In genomic region chr2:57239356-57239755, GRCm38 (mm10) we compare ENCODE assay signal across 11 mouse cellular contexts. TPM values are rescaled to one million over a fixed set of nuclear protein-coding genes. Genes with fewer than 3 reads are reported as not detected.
DNase-seq lines count a peak whose midpoint lies in the region; ATAC-seq and TF ChIP-seq lines count a peak whose summit lies in the region.
"Had no signal": no experiment of that assay in that cellular context is flagged by ENCODE, and none has a peak within 500 bp of the region (broad histone marks: within the 10 kb centered on the region; RNA-seq: fewer than 3 reads in every experiment).

No protein-coding gene starts in this region.

- TF ChIP-seq EP300 in heart, postnatal 0 days (IDR thresholded peaks at IDR 0.05; ENCODE audit: low read depth), result no peak

- H3K4me1 ChIP-seq in heart, postnatal 0 days (ENCODE audit: control insufficient read depth, insufficient read depth), result peaks cover 9% of the 10 kb centered on the region; the same call in 1 of the 2 replicates
- H3K4me1 ChIP-seq in brown adipose tissue, adult 24 weeks (ENCODE audit: control insufficient read depth, insufficient read depth, insufficient read length, low read length), result peaks cover 4% of the 10 kb centered on the region; the same call in 1 of the 2 replicates
- H3K4me1 ChIP-seq in limb, embryonic 10.5 days, result peaks cover 18% of the 10 kb centered on the region

- no peak overlapping the region for H3K27ac ChIP-seq in heart, postnatal 0 days (ENCODE audit: low read depth)
- peak overlapping the region; percentile 85 for H3K27ac ChIP-seq in brown adipose tissue, adult 24 weeks (replicated peaks; ENCODE audit: low read depth, low read length)
- H3K27ac ChIP-seq in limb, embryonic 10.5 days, result no peak overlapping the region

- H3K36me3 ChIP-seq in heart, postnatal 0 days (replicated peaks; ENCODE audit: control insufficient read depth, insufficient read depth, low read length), result no peaks in the 10 kb centered on the region
- peaks cover 13% of the 10 kb centered on the region for H3K36me3 ChIP-seq in C2C12 (ENCODE audit: control insufficient read depth, insufficient read depth)
- no peaks in the 10 kb centered on the region for H3K36me3 ChIP-seq in limb, embryonic 10.5 days

- no peak overlapping the region for H3K4me3 ChIP-seq in heart, postnatal 0 days (ENCODE audit: low read depth, low read length)
- peak overlapping the region; percentile 62 for H3K4me3 ChIP-seq in C2C12 (ENCODE audit: insufficient read depth, poor library complexity, severe bottlenecking)
- peak overlapping the region; percentile 75 for H3K4me3 ChIP-seq in brown adipose tissue, adult 24 weeks (ENCODE audit: insufficient read depth, low read depth, low read length)
- peak overlapping the region; percentile 80 for H3K4me3 ChIP-seq in limb, embryonic 10.5 days

- no peak for ATAC-seq in heart, postnatal 0 days (ENCODE audit: insufficient read depth, low read depth)
- ATAC-seq: midbrain, embryonic 16.5 days; Patski had no signal

- peak overlapping the region; percentile 57 for H3ac ChIP-seq in C2C12 (ENCODE audit: control insufficient read depth, insufficient read length, low read depth)

- no peaks in the 10 kb centered on the region for H3K9me3 ChIP-seq in heart, postnatal 0 days (replicated peaks; ENCODE audit: control insufficient read depth, low read length)
- H3K9me3 ChIP-seq in limb, embryonic 10.5 days (replicated peaks), result no peaks in the 10 kb centered on the region

- TF ChIP-seq CTCF in heart, postnatal 0 days (IDR thresholded peaks at IDR 0.05; ENCODE audit: low read depth), result no peak
- no peak for TF ChIP-seq CTCF in C2C12 (IDR thresholded peaks at IDR 0.05; ENCODE audit: control insufficient read depth, insufficient read depth, insufficient read length)

- 47% methylated on average over 2 of the region's 2 CpGs for WGBS in heart, postnatal 0 days
- WGBS in limb, embryonic 10.5 days, result 11% methylated on average over 2 of the region's 2 CpGs

- intact Hi-C loops in left cerebral cortex, postnatal 25 days (cut with DNase I), result loop anchor here (10.0 kb wide), 1 partner anchor 125 kb away; no protein-coding TSS in a partner anchor

- no peak for DNase-seq in heart, postnatal 0 days (ENCODE audit: low spot score)
- DNase-seq in heart, postnatal 4 days, result no peak
- DNase-seq in limb, embryonic 10.5 days (ENCODE audit: low spot score), result no peak
- DNase-seq in adrenal gland, postnatal 4 days (ENCODE audit: low spot score in 2 of 2), result no peak
- no peak for DNase-seq in thymus, adult 18-20 months
- DNase-seq in left cerebral cortex, postnatal 25 days (ENCODE audit: low spot score in 2 of 2), result no peak
- DNase-seq: cerebellum, adult 18-20 months had no signal

- peak overlapping the region; percentile 84; the same call in 1 of the 2 replicates for H3K4me2 ChIP-seq in heart, postnatal 0 days (ENCODE audit: low read depth, low read length)

- no peaks in the 10 kb centered on the region for H3K27me3 ChIP-seq in heart, postnatal 0 days (ENCODE audit: control insufficient read depth, insufficient read depth, low read length)
- H3K27me3 ChIP-seq in C2C12 (ENCODE audit: control insufficient read depth, insufficient read depth, insufficient read length), result no peaks in the 10 kb centered on the region
- no peaks in the 10 kb centered on the region for H3K27me3 ChIP-seq in limb, embryonic 10.5 days (ENCODE audit: low read depth, poor library complexity, severe bottlenecking)
- H3K27me3 ChIP-seq: Patski had no signal

- H3K9ac ChIP-seq in heart, postnatal 0 days (replicated peaks; ENCODE audit: low read depth, low read length), result no peak overlapping the region

- H3K79me2 ChIP-seq in C2C12 (ENCODE audit: control insufficient read depth, insufficient read depth), result peaks cover 72% of the 10 kb centered on the region

- peaks cover 49% of the 10 kb centered on the region for H3K79me3 ChIP-seq in C2C12 (ENCODE audit: low read depth)

TF ChIP-seq in C2C12, 6 proteins besides CTCF, POLR2A, EP300 and RAD21:
- TF ChIP-seq MAX (IDR thresholded peaks at IDR 0.05) (no peak), MYOD1 (IDR thresholded peaks at IDR 0.05; ENCODE audit: control insufficient read depth, insufficient read length, low read depth) (no peak), USF1 (IDR thresholded peaks at IDR 0.05; ENCODE audit: low read depth) (no peak)

RNA-seq across cellular contexts. Expression of gene Gpd2, which starts 1.9 kb away (rescaled TPM):
- 9.0 and 17.3 TPM in 2 replicates for total RNA-seq in heart, postnatal 0 days (2014; rRNA removed; ENCODE audit: low replicate concordance)
- 8.4 and 10.6 TPM in 2 replicates for polyA plus RNA-seq in heart, postnatal 0 days (2015; fragmentation: Nextera tagmentation; extraction: Ambion mirVana)
- 10 to 100 TPM; 19.3 to 21.0 TPM for total RNA-seq in heart, postnatal 4 days (2021)
- 23.8 TPM for polyA plus RNA-seq in C2C12 (2012; fragmentation: generic; extraction: Trizol)
- polyA plus RNA-seq in brown adipose tissue, adult 24 weeks (2012; ENCODE audit: insufficient read depth, insufficient read length, missing spikeins), result 590 and 641 TPM in 2 replicates
- 22.5 and 23.7 TPM in 2 replicates for polyA plus RNA-seq in limb, embryonic 10.5 days (2016; fragmentation: Nextera tagmentation; extraction: Ambion mirVana)
- 10 to 100 TPM; 25.1 to 32.7 TPM for total RNA-seq in adrenal gland, postnatal 4 days (2021)
- 10 to 100 TPM; 96.8 to 99.0 TPM for total RNA-seq in left cerebral cortex, postnatal 25 days (2021)
